Mouse (Mus musculus): Measurements from ENCODE around the gene Zcchc8. TPM values are rescaled to one million over a fixed set of nuclear protein-coding genes. Genes with fewer than 3 reads are reported as not detected.

Zcchc8 gene
- total RNA-seq, 2 experiments from 2014 or later = 23.2 to 25.1 TPM

DNA sequence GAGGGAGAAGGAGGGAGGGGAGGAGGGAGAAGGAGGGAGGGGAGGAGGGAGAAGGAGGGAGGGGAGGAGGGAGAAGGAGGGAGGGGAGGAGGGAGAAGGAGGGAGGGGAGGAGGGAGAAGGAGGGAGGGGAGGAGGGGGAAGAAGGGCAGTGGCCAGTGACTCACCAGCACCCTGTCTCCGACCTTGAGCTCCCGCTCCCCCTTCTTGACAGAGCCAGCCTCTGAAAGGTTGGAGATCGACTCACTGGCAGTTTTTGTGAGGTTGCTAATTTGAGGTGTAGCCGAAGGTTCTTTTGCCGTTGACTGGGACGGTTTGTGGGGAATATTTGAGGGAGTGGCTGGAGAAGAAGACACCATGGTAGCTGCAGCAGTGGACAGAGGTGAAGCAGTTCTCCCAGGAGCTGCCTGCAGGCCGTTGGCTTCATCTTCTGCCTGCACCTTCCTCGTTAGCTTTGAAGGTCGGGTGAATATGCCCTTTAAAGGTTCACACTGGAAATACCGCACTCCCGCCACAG lies 67.6 kb downstream of the Zcchc8 start:
- intact Hi-C loops (cut with DNase I) = no loop called here
- no peak for DNase-seq (ENCODE audit: low spot score)

DNA sequence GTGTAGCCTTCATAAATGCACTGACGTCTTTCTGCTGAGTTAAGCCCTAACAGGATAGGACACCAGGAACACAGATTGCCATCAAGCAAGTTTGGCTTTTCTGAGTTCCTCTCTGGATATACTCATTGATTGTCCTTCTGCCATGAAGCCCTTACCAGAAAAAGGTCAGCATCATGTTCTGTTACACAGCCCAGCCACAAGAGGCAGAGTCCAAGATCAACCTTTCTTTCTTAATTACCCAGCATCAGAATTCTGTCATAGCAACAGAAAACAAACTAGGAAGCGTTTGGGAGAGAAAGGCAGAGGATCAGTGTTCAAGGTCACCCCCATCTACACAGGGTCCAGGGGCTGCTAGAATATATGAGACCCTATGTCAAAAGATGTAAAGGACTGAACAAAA lies 70.1 kb downstream of the Zcchc8 start:
- DNase-seq (ENCODE audit: low spot score) = no peak
- intact Hi-C loops (cut with DNase I) = no loop called here

Other genes with a start within 250 kb of the Zcchc8 start
- not detected for gene Lrrc43, start 231.8 kb downstream of the Zcchc8 start, total RNA-seq (2021)
- not detected for gene Il31, start 231.6 kb downstream of the Zcchc8 start, total RNA-seq (2021)
- not detected for gene B3gnt4, start 210.6 kb downstream of the Zcchc8 start, total RNA-seq (2021)
- 10 to 100 TPM; 64.4 to 71.1 TPM for gene Diablo, start 196.9 kb downstream of the Zcchc8 start, total RNA-seq (2021)
- not detected for gene Gm49027, start 195.6 kb downstream of the Zcchc8 start, total RNA-seq (2021)
- gene Vps33a, start 148.1 kb downstream of the Zcchc8 start, total RNA-seq (2021) = 10 to 100 TPM; 24.8 to 34.0 TPM
- 100 to 1,000 TPM; 135 to 152 TPM for gene Clip1, start 36.5 kb downstream of the Zcchc8 start, total RNA-seq (2021)
- gene Rsrc2, start 28.3 kb upstream of the Zcchc8 start, total RNA-seq (2021) = 10 to 100 TPM; 45.9 to 47.3 TPM
- gene Kntc1, start 28.6 kb upstream of the Zcchc8 start, total RNA-seq (2021) = under 1 TPM; 0.56 to 0.86 TPM
- under 1 TPM; 0.13 to 0.25 TPM for gene Hcar2, start 144.4 kb upstream of the Zcchc8 start, total RNA-seq (2021)
- gene Hcar1, start 158.9 kb upstream of the Zcchc8 start, total RNA-seq (2021) = under 1 TPM; 0.49 to 0.81 TPM
- 10 to 100 TPM; 48.0 to 48.9 TPM for gene Denr, start 186.1 kb upstream of the Zcchc8 start, total RNA-seq (2021)
- under 1 TPM in 1 of 2 experiments, not detected in 1; 0.50 TPM for gene Gm43518, start 206.3 kb upstream of the Zcchc8 start, total RNA-seq (2021)
- gene Ccdc62, start 209.6 kb upstream of the Zcchc8 start, total RNA-seq (2021) = 1 to 10 TPM; 1.3 to 2.1 TPM

Data from heart, postnatal 25 days (tissue).